Mouse (Mus musculus): Measurements from ENCODE around the gene Dlgap4.

DNA sequence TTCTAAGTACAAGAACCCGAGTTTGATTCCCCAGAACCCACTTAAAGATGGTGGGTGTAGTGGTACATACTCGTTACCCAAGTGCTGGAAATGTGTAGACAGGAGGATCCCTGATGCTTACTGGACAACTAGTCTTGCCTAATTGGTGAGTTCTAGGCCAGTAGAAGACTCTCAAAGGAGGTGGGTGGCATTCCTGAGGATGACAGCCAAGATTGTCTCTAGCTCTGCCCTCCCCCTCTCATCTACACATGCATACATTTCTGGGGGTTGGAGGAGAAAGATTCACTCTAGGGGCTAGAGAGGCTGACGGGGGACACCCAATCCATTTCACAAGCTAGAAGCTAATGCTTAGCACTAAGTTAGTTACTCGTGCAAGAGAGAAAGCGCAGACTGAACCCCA lies 33.4 kb downstream of the Dlgap4 start:
- TF ChIP-seq POLR2A (IDR thresholded peaks at IDR 0.05; ENCODE audit: extremely low read depth, insufficient read depth, low read length) (no peak), CTCF (IDR thresholded peaks at IDR 0.05; ENCODE audit: extremely low read depth, insufficient read depth, low read length) (no peak)
